Comparison of ENCODE assay signal across 11 mouse cellular contexts in the genomic region with DNA sequence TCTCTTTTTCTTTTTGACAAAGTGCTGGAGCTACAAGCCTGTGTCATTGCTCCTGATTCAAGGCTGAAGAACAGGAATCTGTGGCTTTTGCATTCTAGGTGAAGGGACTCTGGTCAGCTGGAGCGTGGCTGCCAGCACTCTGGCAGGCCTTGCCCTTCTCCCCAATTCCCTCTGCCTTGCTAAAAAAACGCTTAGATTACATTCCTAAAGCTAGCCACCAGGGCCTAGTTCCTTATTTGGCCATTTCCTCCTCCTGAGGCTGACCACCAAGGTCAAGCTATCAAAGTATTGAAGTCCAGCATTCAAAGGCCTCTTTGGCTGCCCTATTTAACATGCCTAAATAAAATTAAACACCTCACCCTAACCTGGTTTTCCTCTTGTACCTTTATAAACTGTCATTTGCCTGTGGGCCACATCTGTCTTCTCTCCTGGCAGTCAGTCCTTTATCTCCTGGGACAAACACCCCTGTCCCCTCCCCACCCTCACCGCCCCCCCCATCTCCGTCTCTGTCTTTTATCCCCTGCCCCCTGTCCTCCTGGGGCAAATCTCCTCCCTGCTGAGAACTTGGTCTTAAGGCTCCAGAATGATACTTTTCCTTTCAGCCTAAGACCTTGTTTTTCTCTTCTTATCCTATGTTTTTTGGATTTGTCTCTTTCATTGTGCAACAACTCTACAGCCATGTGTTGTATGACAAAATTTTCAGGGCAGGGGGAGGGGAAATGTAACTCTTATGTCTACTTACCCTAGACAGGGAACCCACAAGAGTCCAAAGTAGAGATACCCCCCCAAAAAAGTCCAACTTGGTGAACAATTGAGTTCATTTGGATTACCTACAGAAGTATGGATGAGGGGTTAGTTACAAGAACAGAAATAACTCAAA. TPM values are rescaled to one million over a fixed set of nuclear protein-coding genes. Genes with fewer than 3 reads are reported as not detected.
DNase-seq lines count a peak whose midpoint lies in the region; ATAC-seq lines count a peak whose summit lies in the region.
"Had no signal": no experiment of that assay in that cellular context is flagged by ENCODE, and none has a peak within 500 bp of the region (broad histone marks: within the 10 kb centered on the region; RNA-seq: fewer than 3 reads in every experiment).

No protein-coding gene starts in this region.

- peaks cover 27% of the 10 kb centered on the region for H3K4me1 ChIP-seq in heart, embryonic 16.5 days (ENCODE audit: control insufficient read depth, insufficient read depth, low read length)
- peaks cover 28% of the 10 kb centered on the region for H3K4me1 ChIP-seq in liver, embryonic 16.5 days (ENCODE audit: control insufficient read depth, low read depth, low read length)
- no peaks in the 10 kb centered on the region for H3K4me1 ChIP-seq in hindbrain, embryonic 14.5 days (replicated peaks; ENCODE audit: control insufficient read depth, insufficient read depth, low read length)
- 0 out of 2 replicates have a peak, but pooled peaks cover 2% of the 10 kb centered on the region for H3K4me1 ChIP-seq in intestine, embryonic 16.5 days (ENCODE audit: control insufficient read depth, insufficient read depth, low read length)
- H3K4me1 ChIP-seq in forebrain, embryonic 16.5 days (replicated peaks; ENCODE audit: control insufficient read depth, insufficient read depth, low read length) = peaks cover 6% of the 10 kb centered on the region
- H3K4me1 ChIP-seq: midbrain, embryonic 15.5 days had no signal

- H3K9me3 ChIP-seq in heart, embryonic 16.5 days (replicated peaks; ENCODE audit: control insufficient read depth, low read length) = 0 out of 2 replicates have a peak, but pooled peaks cover 2% of the 10 kb centered on the region
- H3K9me3 ChIP-seq in liver, embryonic 16.5 days (replicated peaks; ENCODE audit: control insufficient read depth, low read length) = no peaks in the 10 kb centered on the region
- no peaks in the 10 kb centered on the region for H3K9me3 ChIP-seq in hindbrain, embryonic 14.5 days (ENCODE audit: control insufficient read depth, low read length)
- H3K9me3 ChIP-seq in intestine, embryonic 16.5 days (ENCODE audit: control insufficient read depth, low read length) = no peaks in the 10 kb centered on the region
- H3K9me3 ChIP-seq in forebrain, embryonic 16.5 days (ENCODE audit: control insufficient read depth, low read length) = no peaks in the 10 kb centered on the region
- H3K9me3 ChIP-seq: midbrain, embryonic 15.5 days had no signal

- H3K27me3 ChIP-seq in heart, embryonic 16.5 days (ENCODE audit: control insufficient read depth, insufficient read depth, low read length) = no peaks in the 10 kb centered on the region
- H3K27me3 ChIP-seq in liver, embryonic 16.5 days (ENCODE audit: control insufficient read depth, insufficient read depth, low read depth, low read length) = no peaks in the 10 kb centered on the region
- H3K27me3 ChIP-seq in hindbrain, embryonic 14.5 days (ENCODE audit: control insufficient read depth, insufficient read depth, low read length) = no peaks in the 10 kb centered on the region
- H3K27me3 ChIP-seq in intestine, embryonic 16.5 days (replicated peaks; ENCODE audit: control insufficient read depth, insufficient read depth, low read length) = no peaks in the 10 kb centered on the region
- H3K27me3 ChIP-seq in forebrain, embryonic 16.5 days (replicated peaks; ENCODE audit: control insufficient read depth, insufficient read depth, low read length) = no peaks in the 10 kb centered on the region
- H3K27me3 ChIP-seq: midbrain, embryonic 15.5 days had no signal

- WGBS in heart, embryonic 16.5 days = 37% methylated on average over 4 of the region's 4 CpGs
- WGBS in liver, embryonic 16.5 days (ENCODE audit: insufficient replicate concordance) = 28% methylated on average over 4 of the region's 4 CpGs
- 42% methylated on average over 4 of the region's 4 CpGs for WGBS in hindbrain, embryonic 14.5 days
- WGBS in intestine, embryonic 16.5 days = 53% methylated on average over 4 of the region's 4 CpGs
- WGBS in forebrain, embryonic 16.5 days = 37% methylated on average over 4 of the region's 4 CpGs

- H3K4me3 ChIP-seq in heart, embryonic 16.5 days (ENCODE audit: low read length) = no peak overlapping the region
- H3K4me3 ChIP-seq in liver, embryonic 16.5 days (ENCODE audit: low read depth, low read length) = no peak overlapping the region
- H3K4me3 ChIP-seq in hindbrain, embryonic 14.5 days (replicated peaks; ENCODE audit: low read length) = no peak overlapping the region
- no peak overlapping the region for H3K4me3 ChIP-seq in intestine, embryonic 16.5 days (ENCODE audit: low read length)
- no peak overlapping the region for H3K4me3 ChIP-seq in forebrain, embryonic 16.5 days (replicated peaks; ENCODE audit: low read length)
- H3K4me3 ChIP-seq: layer of hippocampus, adult 2 months; midbrain, embryonic 15.5 days had no signal

- H3K9ac ChIP-seq in heart, embryonic 16.5 days (ENCODE audit: low read length) = no peak overlapping the region
- H3K9ac ChIP-seq in liver, embryonic 16.5 days (ENCODE audit: low read depth, low read length) = no peak overlapping the region
- no peak overlapping the region for H3K9ac ChIP-seq in hindbrain, embryonic 14.5 days
- no peak overlapping the region for H3K9ac ChIP-seq in intestine, embryonic 16.5 days (ENCODE audit: low read depth, low read length)
- H3K9ac ChIP-seq in forebrain, embryonic 16.5 days (replicated peaks; ENCODE audit: low read depth, low read length) = no peak overlapping the region
- H3K9ac ChIP-seq: midbrain, embryonic 15.5 days had no signal

- H3K36me3 ChIP-seq in heart, embryonic 16.5 days (ENCODE audit: control insufficient read depth, insufficient read depth) = no peaks in the 10 kb centered on the region
- no peaks in the 10 kb centered on the region for H3K36me3 ChIP-seq in liver, embryonic 16.5 days (ENCODE audit: control insufficient read depth, insufficient read depth)
- no peaks in the 10 kb centered on the region for H3K36me3 ChIP-seq in hindbrain, embryonic 14.5 days (replicated peaks; ENCODE audit: control insufficient read depth, insufficient read depth)
- no peaks in the 10 kb centered on the region for H3K36me3 ChIP-seq in intestine, embryonic 16.5 days (ENCODE audit: control insufficient read depth, insufficient read depth, low read length)
- no peaks in the 10 kb centered on the region for H3K36me3 ChIP-seq in forebrain, embryonic 16.5 days (ENCODE audit: control insufficient read depth, insufficient read depth)
- H3K36me3 ChIP-seq: midbrain, embryonic 15.5 days had no signal

- ATAC-seq in heart, embryonic 16.5 days (replicated peaks; ENCODE audit: extremely low read depth, insufficient read depth, low FRiP score) = no peak
- ATAC-seq in liver, embryonic 16.5 days (ENCODE audit: low read depth) = peak; percentile 18; the same call in 1 of the 2 replicates
- no peak for ATAC-seq in hindbrain, embryonic 14.5 days (ENCODE audit: low FRiP score)
- ATAC-seq in intestine, embryonic 16.5 days = no peak
- ATAC-seq in forebrain, embryonic 16.5 days = no peak
- ATAC-seq: midbrain, embryonic 15.5 days had no signal

- peak overlapping the region; percentile 44; the same call in 1 of the 2 replicates for H3K27ac ChIP-seq in heart, embryonic 16.5 days (ENCODE audit: low read length)
- no peak overlapping the region for H3K27ac ChIP-seq in liver, embryonic 16.5 days (ENCODE audit: low read length)
- H3K27ac ChIP-seq in hindbrain, embryonic 14.5 days = no peak overlapping the region
- no peak overlapping the region for H3K27ac ChIP-seq in intestine, embryonic 16.5 days (ENCODE audit: low read length)
- no peak overlapping the region for H3K27ac ChIP-seq in forebrain, embryonic 16.5 days (ENCODE audit: low read length)
- H3K27ac ChIP-seq: layer of hippocampus, adult 2 months; midbrain, embryonic 15.5 days had no signal

- no peak overlapping the region for H3K4me2 ChIP-seq in heart, embryonic 16.5 days (ENCODE audit: low read depth, low read length)
- no peak overlapping the region for H3K4me2 ChIP-seq in liver, embryonic 16.5 days (ENCODE audit: low read depth, low read length)
- no peak overlapping the region for H3K4me2 ChIP-seq in hindbrain, embryonic 14.5 days (replicated peaks)
- H3K4me2 ChIP-seq in intestine, embryonic 16.5 days (ENCODE audit: low read depth, low read length) = no peak overlapping the region
- H3K4me2 ChIP-seq in forebrain, embryonic 16.5 days (ENCODE audit: low read length) = no peak overlapping the region
- H3K4me2 ChIP-seq: midbrain, embryonic 15.5 days had no signal

- DNase-seq in Muller cell, postnatal 12 days (ENCODE audit: inconsistent ontology term) = peak; percentile 75
- peak; percentile 72 for DNase-seq in adrenal gland, postnatal 10 days
- DNase-seq in hindbrain, embryonic 14.5 days (ENCODE audit: low spot score) = no peak
- no peak for DNase-seq in gastrocnemius, adult 8-10 months (ENCODE audit: low spot score in 2 of 2)
- DNase-seq: cerebellum, adult 9-11 months had no signal

RNA-seq across cellular contexts. Expression of a gene that starts 17.9 kb away (rescaled TPM):
- total RNA-seq in adrenal gland, postnatal 10 days (2021) = 1 to 10 TPM; 5.9 to 7.8 TPM
- polyA plus RNA-seq in heart, embryonic 16.5 days (2015; fragmentation: Nextera tagmentation; extraction: Ambion mirVana) = 3.4 and 3.5 TPM in 2 replicates
- 2.9 and 3.1 TPM in 2 replicates for polyA plus RNA-seq in liver, embryonic 16.5 days (2015; fragmentation: Nextera tagmentation; extraction: Ambion mirVana)
- polyA plus RNA-seq in hindbrain, embryonic 14.5 days (2014; fragmentation: Nextera tagmentation; extraction: Ambion mirVana) = 7.9 and 9.7 TPM in 2 replicates
- total RNA-seq in gastrocnemius, adult 8-10 months (2022) = 1 to 10 TPM; 3.7 to 5.1 (median 3.7) TPM
- 3.5 and 4.2 TPM in 2 replicates for polyA plus RNA-seq in intestine, embryonic 16.5 days (2015; fragmentation: Nextera tagmentation; extraction: Ambion mirVana)
- 9.8 and 12.1 TPM in 2 replicates for polyA plus RNA-seq in forebrain, embryonic 16.5 days (2015; fragmentation: Nextera tagmentation; extraction: Ambion mirVana)

RNA-seq across cellular contexts. Expression of a gene that starts 50.9 kb away (rescaled TPM):
- total RNA-seq in adrenal gland, postnatal 10 days (2021) = 100 to 1,000 TPM; 528 to 532 TPM
- 392 and 422 TPM in 2 replicates for polyA plus RNA-seq in heart, embryonic 16.5 days (2015; fragmentation: Nextera tagmentation; extraction: Ambion mirVana)
- 194 and 198 TPM in 2 replicates for polyA plus RNA-seq in liver, embryonic 16.5 days (2015; fragmentation: Nextera tagmentation; extraction: Ambion mirVana)
- 398 and 452 TPM in 2 replicates for polyA plus RNA-seq in hindbrain, embryonic 14.5 days (2014; fragmentation: Nextera tagmentation; extraction: Ambion mirVana)
- total RNA-seq in gastrocnemius, adult 8-10 months (2022) = 100 to 1,000 TPM in 3 of 4 experiments, 10 to 100 TPM in 1; 91.3 to 137 (median 108) TPM
- 203 and 204 TPM in 2 replicates for polyA plus RNA-seq in intestine, embryonic 16.5 days (2015; fragmentation: Nextera tagmentation; extraction: Ambion mirVana)
- polyA plus RNA-seq in forebrain, embryonic 16.5 days (2015; fragmentation: Nextera tagmentation; extraction: Ambion mirVana) = 275 and 276 TPM in 2 replicates

Comparison
In these comparisons a context has a peak if more than half of its experiments do, and no peak if none do; other contexts are left out.
1. DNase-seq: peak in Muller cell, postnatal 12 days (single experiment) and adrenal gland, postnatal 10 days (single experiment); none in hindbrain, embryonic 14.5 days (single experiment) and gastrocnemius, adult 8-10 months (0 of 2).